21 mouse cellular contexts compared by ENCODE assay signal in the genomic region with DNA sequence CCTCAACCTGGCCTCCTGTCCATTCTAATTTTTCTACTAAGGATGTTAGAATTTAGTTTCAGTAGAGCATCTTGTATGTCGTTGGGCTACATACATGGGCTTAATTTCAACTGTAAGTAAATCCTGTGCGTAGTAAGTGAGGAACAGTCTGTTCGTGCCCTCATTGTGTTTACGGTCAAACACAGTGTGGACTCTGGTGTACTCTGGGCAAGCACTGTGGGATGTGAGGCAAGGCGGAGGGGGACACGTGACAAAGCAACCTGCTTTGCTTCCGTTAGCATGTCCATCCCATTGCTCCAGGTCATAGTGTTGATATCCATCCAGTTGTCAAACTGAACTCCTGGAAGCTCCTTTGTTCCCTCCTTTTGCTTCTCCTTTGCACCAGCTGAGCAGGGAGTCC.
DNase-seq lines count a peak whose midpoint lies in the region; ATAC-seq and TF ChIP-seq lines count a peak whose summit lies in the region.
"Had no signal": no experiment of that assay in that cellular context is flagged by ENCODE, and none has a peak within 500 bp of the region (broad histone marks: within the 10 kb centered on the region; RNA-seq: fewer than 3 reads in every experiment).

No protein-coding gene starts in this region.

- H3K9ac ChIP-seq in liver, adult 2 months (ENCODE audit: low read depth, low read length), result no peak overlapping the region
- no peak overlapping the region for H3K9ac ChIP-seq in liver, embryonic 12.5 days
- no peak overlapping the region for H3K9ac ChIP-seq in liver, embryonic 11.5 days (ENCODE audit: low read depth, low read length)
- no peak overlapping the region for H3K9ac ChIP-seq in liver, postnatal 0 days (replicated peaks)
- no peak overlapping the region for H3K9ac ChIP-seq in hindbrain, embryonic 14.5 days

- no peak overlapping the region for H3K4me3 ChIP-seq in liver, adult 2 months (ENCODE audit: insufficient read depth, low read depth, low read length)
- H3K4me3 ChIP-seq in liver, embryonic 12.5 days, result no peak overlapping the region
- H3K4me3 ChIP-seq in liver, embryonic 11.5 days (ENCODE audit: low read depth, low read length), result no peak overlapping the region
- H3K4me3 ChIP-seq in liver, postnatal 0 days (ENCODE audit: low read depth, low read length), result no peak overlapping the region
- no peak overlapping the region for H3K4me3 ChIP-seq in hindbrain, embryonic 14.5 days (replicated peaks; ENCODE audit: low read length)

- TF ChIP-seq CTCF in liver, adult 2 months (IDR thresholded peaks at IDR 0.05; ENCODE audit: low read depth, low read length), result no peak
- no peak for TF ChIP-seq CTCF in liver, postnatal 0 days (IDR thresholded peaks at IDR 0.05; ENCODE audit: low read depth)

- peak; percentile 82 for DNase-seq in liver, adult 2 months (ENCODE audit: extremely low read depth, low read depth, low spot score)
- DNase-seq in liver, embryonic 11.5 days (ENCODE audit: low spot score), result peak; percentile 4
- DNase-seq in liver, result no peak
- DNase-seq in liver, postnatal 0 days, result peak; percentile 33
- DNase-seq in hindbrain, embryonic 14.5 days (ENCODE audit: low spot score), result no peak
- DNase-seq: adrenal gland, adult 2 months; adrenal gland, adult 8-10 months; adrenal gland, postnatal 10 days; adrenal gland, postnatal 14 days; adrenal gland, postnatal 25 days; adrenal gland, postnatal 36 days; B cell, adult 2 months; cerebellum, adult 11 months; cerebellum, adult 11-12 months; cerebellum, adult 18-20 months had no signal

- H3K36me3 ChIP-seq in liver, adult 2 months (ENCODE audit: control insufficient read depth, insufficient read depth, low read length), result no peaks in the 10 kb centered on the region
- no peaks in the 10 kb centered on the region for H3K36me3 ChIP-seq in liver, embryonic 12.5 days
- H3K36me3 ChIP-seq in liver, embryonic 11.5 days (ENCODE audit: control insufficient read depth, insufficient read depth, low read length), result no peaks in the 10 kb centered on the region
- H3K36me3 ChIP-seq in liver, postnatal 0 days (replicated peaks; ENCODE audit: insufficient read depth, low read length), result no peaks in the 10 kb centered on the region
- no peaks in the 10 kb centered on the region for H3K36me3 ChIP-seq in hindbrain, embryonic 14.5 days (replicated peaks; ENCODE audit: control insufficient read depth, insufficient read depth)
- H3K36me3 ChIP-seq: G1E had no signal

- no peak for TF ChIP-seq POLR2A in liver, adult 2 months (IDR thresholded peaks at IDR 0.05; ENCODE audit: extremely low read depth, insufficient read depth, low read length)

- WGBS in liver, adult 2 months, result 45% methylated on average over 7 of the region's 7 CpGs
- 79% methylated on average over 7 of the region's 7 CpGs for WGBS in liver, embryonic 12.5 days (ENCODE audit: insufficient replicate concordance)
- WGBS in liver, embryonic 11.5 days, result 87% methylated on average over 7 of the region's 7 CpGs
- 74% methylated on average over 7 of the region's 7 CpGs for WGBS in liver, postnatal 0 days (ENCODE audit: insufficient replicate concordance)
- 91% methylated on average over 7 of the region's 7 CpGs for WGBS in hindbrain, embryonic 14.5 days

- no peaks in the 10 kb centered on the region for H3K4me1 ChIP-seq in liver, adult 2 months (ENCODE audit: control insufficient read depth, insufficient read depth, low read length)
- no peaks in the 10 kb centered on the region for H3K4me1 ChIP-seq in liver, embryonic 12.5 days
- no peaks in the 10 kb centered on the region for H3K4me1 ChIP-seq in liver, embryonic 11.5 days (replicated peaks; ENCODE audit: control insufficient read depth, insufficient read depth, low read length)
- H3K4me1 ChIP-seq in liver, postnatal 0 days (ENCODE audit: insufficient read depth), result no peaks in the 10 kb centered on the region
- H3K4me1 ChIP-seq in hindbrain, embryonic 14.5 days (replicated peaks; ENCODE audit: control insufficient read depth, insufficient read depth, low read length), result no peaks in the 10 kb centered on the region

- 0 out of 2 replicates have a peak, but pooled peaks cover 5% of the 10 kb centered on the region for H3K9me3 ChIP-seq in liver, embryonic 12.5 days (replicated peaks)
- H3K9me3 ChIP-seq in liver, embryonic 11.5 days (ENCODE audit: control insufficient read depth, low read length), result peaks cover 3% of the 10 kb centered on the region; the same call in 1 of the 2 replicates
- no peaks in the 10 kb centered on the region for H3K9me3 ChIP-seq in liver, postnatal 0 days (ENCODE audit: low read length)
- H3K9me3 ChIP-seq in hindbrain, embryonic 14.5 days (ENCODE audit: control insufficient read depth, low read length), result no peaks in the 10 kb centered on the region

- ATAC-seq in liver, embryonic 12.5 days, result no peak
- no peak for ATAC-seq in liver, embryonic 11.5 days (replicated peaks; ENCODE audit: low FRiP score)
- ATAC-seq in liver, postnatal 0 days, result peak; percentile 86
- ATAC-seq in hindbrain, embryonic 14.5 days (ENCODE audit: low FRiP score), result no peak
- ATAC-seq: activated CD4-positive, CD25-positive, alpha-beta regulatory T cell, adult 4 months; CD4-positive, CD25-positive, alpha-beta regulatory T cell, adult 4 months; Patski had no signal

- no peak for TF ChIP-seq EP300 in liver, postnatal 0 days (IDR thresholded peaks at IDR 0.05; ENCODE audit: low read depth)

- no peak overlapping the region for H3K27ac ChIP-seq in liver, adult 2 months (replicated peaks; ENCODE audit: insufficient read depth, low read depth, low read length)
- no peak overlapping the region for H3K27ac ChIP-seq in liver, embryonic 12.5 days
- no peak overlapping the region for H3K27ac ChIP-seq in liver, embryonic 11.5 days (ENCODE audit: low read depth, low read length)
- peak overlapping the region; percentile 29; the same call in 1 of the 2 replicates for H3K27ac ChIP-seq in liver, postnatal 0 days (ENCODE audit: low read depth)
- no peak overlapping the region for H3K27ac ChIP-seq in hindbrain, embryonic 14.5 days

- H3K79me2 ChIP-seq in liver, adult 2 months (ENCODE audit: control insufficient read depth, insufficient read depth, low read length), result no peaks in the 10 kb centered on the region

- H3K27me3 ChIP-seq in liver, adult 2 months (ENCODE audit: control insufficient read depth, insufficient read depth, low read length), result no peaks in the 10 kb centered on the region
- H3K27me3 ChIP-seq in liver, embryonic 12.5 days (replicated peaks), result no peaks in the 10 kb centered on the region
- no peaks in the 10 kb centered on the region for H3K27me3 ChIP-seq in liver, embryonic 11.5 days (replicated peaks; ENCODE audit: control insufficient read depth, insufficient read depth, low read length)
- H3K27me3 ChIP-seq in liver, postnatal 0 days (ENCODE audit: insufficient read depth, low read length), result no peaks in the 10 kb centered on the region
- no peaks in the 10 kb centered on the region for H3K27me3 ChIP-seq in hindbrain, embryonic 14.5 days (ENCODE audit: control insufficient read depth, insufficient read depth, low read length)
- H3K27me3 ChIP-seq: CH12.LX, Patski had no signal

- no peak overlapping the region for H3K4me2 ChIP-seq in liver, embryonic 12.5 days
- H3K4me2 ChIP-seq in liver, embryonic 11.5 days, result no peak overlapping the region
- no peak overlapping the region for H3K4me2 ChIP-seq in liver, postnatal 0 days (ENCODE audit: low read depth, low read length)
- H3K4me2 ChIP-seq in hindbrain, embryonic 14.5 days (replicated peaks), result no peak overlapping the region

Comparison
In these comparisons a context has a peak if more than half of its experiments do, and no peak if none do; other contexts are left out.
1. DNase-seq: peak in liver, adult 2 months (single experiment), liver, embryonic 11.5 days (single experiment) and liver, postnatal 0 days (single experiment); none in liver (single experiment) and hindbrain, embryonic 14.5 days (single experiment).